Mouse (Mus musculus): ENCODE data around the gene Lypd6b. TPM values are rescaled to one million over a fixed set of nuclear protein-coding genes. Genes with fewer than 3 reads are reported as not detected.

The Lypd6b gene
- total RNA-seq, 2 experiments from 2014 or later: 0.23 to 0.24 TPM

- no peak for DNase-seq
Observed at GRCm38 (mm10) chr2:49952632-49953293, 165.3 kb downstream of the Lypd6b start.

DNA sequence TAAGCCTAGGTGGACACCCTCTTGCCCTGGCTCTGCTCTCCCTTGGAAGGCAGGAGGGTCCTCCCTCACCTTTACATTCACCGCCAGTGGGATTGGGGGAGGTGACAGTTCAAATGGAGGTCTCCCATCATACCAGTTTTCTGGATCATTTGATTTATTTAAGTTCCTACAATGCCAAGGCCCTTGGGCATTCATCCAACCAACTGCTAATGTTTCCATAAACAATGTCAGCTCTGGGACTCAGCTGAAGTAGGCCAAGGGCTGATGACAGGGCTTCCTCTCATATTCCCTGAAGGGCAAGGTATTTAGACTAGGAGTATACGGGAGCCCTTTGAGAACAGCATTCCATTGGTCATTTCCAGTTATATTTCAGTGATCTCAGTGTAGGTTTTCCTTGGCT lies 170.0 kb downstream of the Lypd6b start:
- no peak for DNase-seq

DNA sequence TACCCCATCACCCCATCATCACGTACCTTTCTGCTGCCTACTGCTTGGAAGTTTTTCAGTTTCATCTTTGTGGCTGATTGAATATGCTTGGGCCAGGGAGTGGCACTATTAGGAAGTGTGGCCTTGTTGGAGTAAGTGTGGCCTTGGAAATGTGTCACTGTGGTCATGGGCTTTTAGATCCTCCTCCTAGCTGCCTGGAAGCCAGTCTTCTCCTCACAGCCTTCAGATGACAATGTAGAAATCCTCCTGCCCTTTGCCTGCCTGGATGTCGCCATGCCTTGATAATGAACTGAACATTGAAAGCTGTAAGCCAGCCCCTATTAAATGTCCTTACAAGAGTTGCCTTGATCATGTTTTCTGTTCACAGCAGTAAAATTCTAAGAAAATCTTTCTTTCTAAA lies 174.5 kb downstream of the Lypd6b start:
- no peak for DNase-seq

DNA sequence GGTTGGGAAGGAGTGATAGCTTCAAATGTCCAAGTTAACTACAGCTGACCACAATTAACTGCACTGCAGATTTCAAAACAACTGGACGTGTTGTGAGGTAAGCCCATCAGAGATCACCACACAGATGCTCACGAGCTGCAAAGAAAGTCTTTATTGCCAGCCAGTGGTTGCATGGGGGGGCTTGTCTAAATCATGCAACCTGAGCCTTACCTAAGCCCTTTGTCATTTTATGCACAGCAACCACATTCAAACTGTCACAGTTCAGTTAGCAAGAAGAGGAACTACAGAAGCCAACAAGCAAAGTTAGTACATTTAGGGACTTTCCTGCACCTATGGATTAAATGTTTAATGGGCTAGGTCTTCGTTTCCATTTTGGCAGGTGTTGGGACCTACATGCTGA lies 177.4 kb downstream of the Lypd6b start:
- no peak for DNase-seq

DNA sequence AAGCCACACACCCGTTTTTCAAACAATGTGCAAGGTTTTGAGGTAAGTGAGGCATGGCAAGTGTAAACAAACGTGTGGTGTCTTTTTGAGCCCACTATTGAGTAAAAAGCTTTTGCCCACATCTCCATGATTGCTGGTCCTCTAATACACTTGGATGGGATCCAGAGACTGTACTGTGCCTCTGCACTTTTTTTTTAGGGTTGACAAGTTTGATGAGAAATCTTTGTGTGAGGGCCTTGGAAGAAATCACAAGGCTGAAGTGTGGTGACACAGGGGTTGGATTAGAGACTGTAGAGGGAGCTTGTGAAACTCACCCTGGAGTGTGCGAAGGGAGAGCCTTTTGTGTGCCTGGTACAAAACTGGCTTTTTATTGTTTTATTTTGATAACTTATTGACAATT lies 180.3 kb downstream of the Lypd6b start:
- DNase-seq: no peak

- no peak for DNase-seq
Observed at GRCm38 (mm10) chr2:49970990-49971389, 183.5 kb downstream of the Lypd6b start.

DNA sequence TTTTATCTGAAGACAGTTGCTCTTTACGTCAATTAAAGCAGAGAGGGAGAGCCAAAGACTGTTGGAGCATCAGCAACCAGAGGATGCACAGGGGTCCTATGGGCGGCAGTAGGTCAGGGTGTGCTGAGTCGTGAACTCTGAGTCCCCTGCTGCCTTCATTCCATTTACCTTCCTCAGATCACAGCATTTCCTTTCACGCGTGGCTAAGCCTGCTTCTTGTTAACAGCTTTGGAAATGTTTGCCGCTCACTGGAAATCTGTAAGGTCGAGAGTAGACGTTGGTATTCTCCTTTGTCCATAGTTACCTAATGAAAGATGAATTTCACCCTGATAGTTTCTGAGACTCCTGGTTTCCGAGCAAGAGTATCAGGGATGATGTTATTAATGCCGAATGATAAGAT lies 191.1 kb downstream of the Lypd6b start:
- DNase-seq: no peak

GRCm38 (mm10) chr2:49979991-49980390 lies 192.5 kb downstream of the Lypd6b start:
- DNase-seq: no peak

DNA sequence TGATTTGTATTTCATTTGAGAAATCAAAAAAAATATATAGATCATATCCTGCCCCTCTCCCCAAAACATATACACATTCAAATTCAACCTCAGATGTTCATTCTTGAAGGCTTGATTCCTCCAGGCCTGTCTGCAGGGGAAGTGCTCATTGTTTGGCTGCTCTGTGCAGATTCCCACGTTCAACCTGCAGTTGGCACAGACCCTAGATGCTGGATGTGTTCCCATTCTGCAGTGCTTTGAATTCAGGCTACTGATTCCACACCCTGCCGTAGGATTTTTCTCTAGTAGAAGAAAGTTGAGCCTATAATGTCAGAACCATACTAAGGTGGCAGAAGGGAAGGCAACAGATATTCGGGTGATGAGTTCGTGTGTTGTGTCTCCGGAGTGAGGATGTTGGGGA lies 195.5 kb downstream of the Lypd6b start:
- DNase-seq: peak; percentile 8

GRCm38 (mm10) chr2:49984780-49985179 lies 197.3 kb downstream of the Lypd6b start:
- DNase-seq: no peak

DNA sequence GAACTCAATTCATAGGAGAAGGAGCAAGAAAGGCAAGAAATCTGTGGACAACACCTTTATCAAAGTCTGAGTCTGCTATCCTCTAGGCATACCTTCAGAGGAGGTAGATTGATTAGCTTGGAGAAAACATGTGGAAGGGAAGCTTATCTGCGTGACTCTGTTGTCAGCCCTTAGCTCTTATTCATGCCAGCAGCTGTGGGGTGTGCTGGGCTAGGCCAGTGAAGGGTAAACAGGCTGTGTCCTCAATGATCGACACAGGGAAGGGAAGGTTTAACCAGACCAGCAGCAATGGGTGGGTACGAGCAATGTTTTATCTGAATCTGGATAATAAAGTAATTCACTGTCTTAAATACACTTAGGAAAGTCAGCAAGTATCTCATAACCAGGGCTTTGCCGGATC lies 208.4 kb downstream of the Lypd6b start:
- DNase-seq: no peak

- DNase-seq: no peak
Observed at GRCm38 (mm10) chr2:49997216-49997615, 209.7 kb downstream of the Lypd6b start.

Other genes starting within 250 kb of the Lypd6b start
- 1 to 10 TPM in 1 of 2 experiments, under 1 TPM in 1; 0.88 to 1.4 TPM for gene Kif5c, start 168.4 kb upstream of the Lypd6b start, total RNA-seq (2021)

Data from heart, postnatal 4 days (tissue).